Mouse (Mus musculus): ENCODE results near the gene Bpifb3.

DNA sequence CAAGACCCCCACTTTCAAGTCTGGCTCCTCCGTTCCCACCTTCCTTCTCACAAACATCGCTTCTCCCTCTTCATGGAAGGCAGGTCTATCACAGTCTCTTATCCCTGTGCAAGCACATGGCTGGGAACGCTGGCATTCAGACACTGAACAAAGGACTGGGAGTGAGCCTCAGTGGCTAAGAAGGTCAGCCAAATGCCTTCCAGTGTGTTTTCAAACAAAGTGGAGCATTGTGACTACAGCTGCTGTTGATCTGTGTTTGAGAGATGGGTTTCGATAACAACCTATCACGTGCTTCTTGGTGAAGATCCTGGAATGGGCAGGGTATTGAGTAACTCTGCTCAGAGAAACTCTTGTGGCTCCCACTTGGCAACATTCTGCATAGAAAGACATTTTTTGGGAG, 52.2 kb downstream of the Bpifb3 start:
- no peak for TF ChIP-seq CTCF (IDR thresholded peaks at IDR 0.05; ENCODE audit: insufficient read depth, low read depth, low read length)
- no peak for TF ChIP-seq POLR2A (IDR thresholded peaks at IDR 0.05; ENCODE audit: insufficient read depth, low read depth, low read length)
